8 mouse cellular contexts compared by ENCODE assay signal in genomic region chr13:40886643-40887381, GRCm38 (mm10). TPM values are rescaled to one million over a fixed set of nuclear protein-coding genes. Genes with fewer than 3 reads are reported as not detected.
DNase-seq lines count a peak whose midpoint lies in the region; ATAC-seq and TF ChIP-seq lines count a peak whose summit lies in the region.

No protein-coding gene starts in this region.

- peak overlapping the region; percentile 74 for H3K4me3 ChIP-seq in gastrocnemius, adult 2 months
- peak overlapping the region; percentile 29 for H3K4me3 ChIP-seq in embryonic facial prominence, embryonic 11.5 days (ENCODE audit: low read depth, low read length)
- peak overlapping the region; percentile 29 for H3K4me3 ChIP-seq in hindbrain, embryonic 12.5 days
- peak overlapping the region; percentile 18 for H3K4me3 ChIP-seq in liver, postnatal 0 days (ENCODE audit: low read depth, low read length)

- TF ChIP-seq CTCF in gastrocnemius, adult 2 months (IDR thresholded peaks at IDR 0.05): no peak
- TF ChIP-seq CTCF in liver, postnatal 0 days (IDR thresholded peaks at IDR 0.05; ENCODE audit: low read depth): no peak

- no peaks in the 10 kb centered on the region for H3K9me3 ChIP-seq in embryonic facial prominence, embryonic 11.5 days (replicated peaks; ENCODE audit: control insufficient read depth, low read length)
- H3K9me3 ChIP-seq in hindbrain, embryonic 12.5 days (replicated peaks): no peaks in the 10 kb centered on the region
- H3K9me3 ChIP-seq in liver, postnatal 0 days (ENCODE audit: low read length): no peaks in the 10 kb centered on the region

- DNase-seq in gastrocnemius, adult 2 months: peak; percentile 38
- no peak for DNase-seq in gastrocnemius, postnatal 36 days
- peak; percentile 59 for DNase-seq in embryonic facial prominence, embryonic 11.5 days (ENCODE audit: low spot score)
- no peak for DNase-seq in liver, postnatal 0 days
- peak; percentile 57 for DNase-seq in retina, embryonic 14.5 days (ENCODE audit: low spot score)
- DNase-seq in spleen, adult 18-20 months: no peak
- DNase-seq in cerebellum, postnatal 4 days (ENCODE audit: low spot score in 2 of 2): no peak

- H3K4me2 ChIP-seq in embryonic facial prominence, embryonic 11.5 days (ENCODE audit: low read depth, low read length): peak overlapping the region; percentile 49
- H3K4me2 ChIP-seq in hindbrain, embryonic 12.5 days (replicated peaks): peak overlapping the region; percentile 51
- H3K4me2 ChIP-seq in liver, postnatal 0 days (ENCODE audit: low read depth, low read length): peak overlapping the region; percentile 57

- H3K27me3 ChIP-seq in embryonic facial prominence, embryonic 11.5 days (ENCODE audit: control insufficient read depth, insufficient read depth, low read length): no peaks in the 10 kb centered on the region
- no peaks in the 10 kb centered on the region for H3K27me3 ChIP-seq in hindbrain, embryonic 12.5 days
- no peaks in the 10 kb centered on the region for H3K27me3 ChIP-seq in liver, postnatal 0 days (ENCODE audit: insufficient read depth, low read length)

- under 1% methylated on average over 22 of the region's 22 CpGs for WGBS in embryonic facial prominence, embryonic 11.5 days
- WGBS in hindbrain, embryonic 12.5 days: 0% methylated on average over 22 of the region's 22 CpGs
- 3% methylated on average over 22 of the region's 22 CpGs for WGBS in liver, postnatal 0 days (ENCODE audit: insufficient replicate concordance)

- no peaks in the 10 kb centered on the region for H3K4me1 ChIP-seq in embryonic facial prominence, embryonic 11.5 days (ENCODE audit: control insufficient read depth, insufficient read depth, low read length)
- H3K4me1 ChIP-seq in hindbrain, embryonic 12.5 days: peaks cover 12% of the 10 kb centered on the region
- H3K4me1 ChIP-seq in liver, postnatal 0 days (ENCODE audit: insufficient read depth): peaks cover 7% of the 10 kb centered on the region

- H3K36me3 ChIP-seq in embryonic facial prominence, embryonic 11.5 days (replicated peaks; ENCODE audit: control insufficient read depth, insufficient read depth, low read depth, low read length): no peaks in the 10 kb centered on the region
- no peaks in the 10 kb centered on the region for H3K36me3 ChIP-seq in hindbrain, embryonic 12.5 days
- no peaks in the 10 kb centered on the region for H3K36me3 ChIP-seq in liver, postnatal 0 days (replicated peaks; ENCODE audit: insufficient read depth, low read length)

- peak; percentile 37; the same call in 1 of the 2 replicates for ATAC-seq in embryonic facial prominence, embryonic 11.5 days (replicated peaks; ENCODE audit: insufficient number of reproducible peaks, low FRiP score, low TSS enrichment, low read depth)
- ATAC-seq in hindbrain, embryonic 12.5 days (ENCODE audit: low FRiP score): peak; percentile 39
- ATAC-seq in liver, postnatal 0 days: no peak

- peak overlapping the region; percentile 86 for H3K27ac ChIP-seq in gastrocnemius, adult 2 months
- H3K27ac ChIP-seq in embryonic facial prominence, embryonic 11.5 days (replicated peaks; ENCODE audit: low read depth, low read length): no peak overlapping the region
- H3K27ac ChIP-seq in hindbrain, embryonic 12.5 days: no peak overlapping the region; the same call in 1 of the 2 replicates
- peak overlapping the region; percentile 9; the same call in 1 of the 2 replicates for H3K27ac ChIP-seq in liver, postnatal 0 days (ENCODE audit: low read depth)

- no peak for TF ChIP-seq EP300 in liver, postnatal 0 days (IDR thresholded peaks at IDR 0.05; ENCODE audit: low read depth)

- H3K9ac ChIP-seq in embryonic facial prominence, embryonic 11.5 days (replicated peaks; ENCODE audit: low read length): peak overlapping the region; percentile 65
- H3K9ac ChIP-seq in hindbrain, embryonic 12.5 days: peak overlapping the region; percentile 50
- H3K9ac ChIP-seq in liver, postnatal 0 days (replicated peaks): peak overlapping the region; percentile 9; the same call in 1 of the 2 replicates

- intact Hi-C loops in gastrocnemius, adult 2 months (cut with DNase I): loop anchor here (5.0 kb wide), 1 partner anchor 35 kb away; no protein-coding TSS in a partner anchor
- intact Hi-C loops in gastrocnemius, postnatal 36 days (cut with DNase I): no loop called here

RNA-seq across cellular contexts. Expression of gene Gcnt2, which starts 27.3 kb away (rescaled TPM):
- total RNA-seq in gastrocnemius, adult 2 months (2021): 1 to 10 TPM; 8.7 to 8.9 TPM
- 1 to 10 TPM; 6.4 to 6.5 TPM for total RNA-seq in gastrocnemius, postnatal 36 days (2021)
- 3.3 and 3.6 TPM in 2 replicates for polyA plus RNA-seq in embryonic facial prominence, embryonic 11.5 days (2014; fragmentation: Nextera tagmentation; extraction: Ambion mirVana)
- polyA plus RNA-seq in hindbrain, embryonic 12.5 days (2016; fragmentation: Nextera tagmentation; extraction: Ambion mirVana): 5.0 and 5.8 TPM in 2 replicates
- 2.5 and 3.3 TPM in 2 replicates for polyA plus RNA-seq in liver, postnatal 0 days (2015; fragmentation: Nextera tagmentation; extraction: Ambion mirVana)

Comparison
In these comparisons a context has a peak if more than half of its experiments do, and no peak if none do; other contexts are left out.
1. DNase-seq: peak in gastrocnemius, adult 2 months (single experiment), embryonic facial prominence, embryonic 11.5 days (single experiment) and retina, embryonic 14.5 days (single experiment); none in gastrocnemius, postnatal 36 days (0 of 2), liver, postnatal 0 days (single experiment), spleen, adult 18-20 months (0 of 2) and cerebellum, postnatal 4 days (0 of 2).
2. H3K27ac ChIP-seq: peak in gastrocnemius, adult 2 months (single experiment) and liver, postnatal 0 days (single experiment); none in embryonic facial prominence, embryonic 11.5 days (single experiment) and hindbrain, embryonic 12.5 days (single experiment).
3. H3K4me3 ChIP-seq: peak in every context shown above with its lines; median percentile 74 in gastrocnemius, adult 2 months; 29 in embryonic facial prominence, embryonic 11.5 days; 29 in hindbrain, embryonic 12.5 days; 18 in liver, postnatal 0 days.
4. H3K9ac ChIP-seq: peak in every context shown above with its lines; median percentile 65 in embryonic facial prominence, embryonic 11.5 days; 50 in hindbrain, embryonic 12.5 days; 9 in liver, postnatal 0 days.
5. Peak in every context shown above with its lines, with median percentiles within 50 percentile points of each other: H3K4me2 ChIP-seq.